In the genomic region with DNA sequence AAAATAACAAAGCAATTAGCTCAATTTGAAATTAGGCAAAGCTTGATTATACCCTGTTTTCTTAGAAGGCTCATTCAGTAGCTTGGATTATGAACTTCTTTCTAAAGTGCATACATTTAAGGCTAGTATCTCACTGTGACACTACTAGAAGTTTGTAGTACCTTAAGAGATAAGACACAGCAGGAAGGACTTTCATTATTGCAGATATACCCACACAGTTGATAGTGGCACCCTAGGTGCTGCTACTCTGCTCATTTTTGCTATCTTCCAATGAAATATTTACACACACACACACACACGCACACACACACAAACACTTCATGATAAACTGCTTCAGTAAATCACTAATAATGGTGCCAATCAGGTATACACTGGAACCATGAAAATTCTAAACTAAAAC, we compare ENCODE assay signal across 31 mouse cellular contexts.
"Had no signal": no experiment of that assay in that cellular context is flagged by ENCODE, and none has a peak within 500 bp of the region (broad histone marks: within the 10 kb centered on the region; RNA-seq: fewer than 3 reads in every experiment).

No protein-coding gene starts in this region.

- H3K4me3 ChIP-seq: heart, embryonic 10.5 days; heart, embryonic 12.5 days; heart, embryonic 13.5 days; heart, embryonic 15.5 days; hindbrain, embryonic 10.5 days; hindbrain, embryonic 12.5 days; hindbrain, embryonic 13.5 days; hindbrain, embryonic 15.5 days; intestine, embryonic 15.5 days; kidney, embryonic 15.5 days; layer of hippocampus, adult 2 months; left cerebral cortex, adult 2 months had no signal

- H3K36me3 ChIP-seq: heart, embryonic 10.5 days; heart, embryonic 12.5 days; heart, embryonic 13.5 days; heart, embryonic 15.5 days; hindbrain, embryonic 10.5 days; hindbrain, embryonic 12.5 days; hindbrain, embryonic 13.5 days; hindbrain, embryonic 15.5 days; intestine, embryonic 15.5 days; kidney, embryonic 15.5 days had no signal

- H3K9me3 ChIP-seq: heart, embryonic 10.5 days; heart, embryonic 12.5 days; heart, embryonic 13.5 days; heart, embryonic 15.5 days; hindbrain, embryonic 10.5 days; hindbrain, embryonic 12.5 days; hindbrain, embryonic 13.5 days; hindbrain, embryonic 15.5 days; intestine, embryonic 15.5 days; kidney, embryonic 15.5 days had no signal

- H3K27me3 ChIP-seq: heart, embryonic 12.5 days; heart, embryonic 13.5 days; heart, embryonic 15.5 days; hindbrain, embryonic 12.5 days; hindbrain, embryonic 13.5 days; hindbrain, embryonic 15.5 days; intestine, embryonic 15.5 days; kidney, embryonic 15.5 days had no signal

- DNase-seq: heart, postnatal 10 days; heart, postnatal 14 days; heart, postnatal 36 days; heart, postnatal 4 days; kidney, adult 11 months; kidney, adult 18-20 months; kidney, adult 2 months; kidney, adult 8-10 months; kidney, adult 9 months; kidney, postnatal 10 days; kidney, postnatal 14 days; kidney, postnatal 25 days; kidney, postnatal 36 days; kidney, postnatal 4 days; layer of hippocampus, adult 9-11 months; layer of hippocampus, postnatal 36 days had no signal

- H3K4me1 ChIP-seq: heart, embryonic 10.5 days; heart, embryonic 12.5 days; heart, embryonic 13.5 days; heart, embryonic 15.5 days; hindbrain, embryonic 10.5 days; hindbrain, embryonic 12.5 days; hindbrain, embryonic 13.5 days; hindbrain, embryonic 15.5 days; intestine, embryonic 15.5 days; kidney, embryonic 15.5 days had no signal

- H3K27ac ChIP-seq: heart, embryonic 10.5 days; heart, embryonic 13.5 days; heart, embryonic 15.5 days; hindbrain, embryonic 10.5 days; hindbrain, embryonic 12.5 days; hindbrain, embryonic 13.5 days; hindbrain, embryonic 14.5 days; hindbrain, embryonic 15.5 days; hindbrain, postnatal 0 days; intestine, embryonic 15.5 days; kidney, embryonic 15.5 days; kidney, postnatal 0 days; layer of hippocampus, adult 2 months; left cerebral cortex, adult 2 months had no signal

- H3K9ac ChIP-seq: heart, embryonic 12.5 days; heart, embryonic 13.5 days; heart, embryonic 15.5 days; hindbrain, embryonic 12.5 days; hindbrain, embryonic 13.5 days; hindbrain, embryonic 14.5 days; hindbrain, embryonic 15.5 days; intestine, embryonic 15.5 days; kidney, embryonic 15.5 days had no signal
